Mouse (Mus musculus): Measurements from ENCODE around the gene Hivep3. TPM values are rescaled to one million over a fixed set of nuclear protein-coding genes. Genes with fewer than 3 reads are reported as not detected.

Hivep3 gene
- total and polyA plus RNA-seq, 3 experiments: 14.4 to 32.3 (median 21.2) TPM

GRCm38 (mm10) chr4:120096935-120097334 lies 363.4 kb downstream of the Hivep3 start:
- H3K79me2 ChIP-seq (replicated peaks; ENCODE audit: control insufficient read depth, extremely low read depth, insufficient read depth, poor library complexity, severe bottlenecking): no peaks in the 10 kb centered on the region
- in situ Hi-C loops (cut with MboI; ENCODE audit: low pct_ligation_motif_present, low pct_unique_long_range_greater_than_20kb, low sequenced_read_pairs) (no loop called here), dilution Hi-C loops (cut with MboI; ENCODE audit: extremely low pct_ligation_motif_present, extremely low pct_unique_long_range_greater_than_20kb, low sequenced_read_pairs) (no loop called here)
- no peaks in the 10 kb centered on the region for H3K9me3 ChIP-seq (replicated peaks; ENCODE audit: low read length)
- H3K27ac ChIP-seq (ENCODE audit: insufficient read depth, low read depth): no peak overlapping the region
- no peak overlapping the region for H3K4me2 ChIP-seq (ENCODE audit: insufficient read depth, low read depth, poor library complexity, severe bottlenecking)
- peaks cover 62 to 94% of the 10 kb centered on the region in 2 experiments for H3K36me3 ChIP-seq (replicated peaks in 1 of 2; ENCODE audit: control insufficient read depth in 1 of 2, insufficient read depth in 1 of 2, low read length in 1 of 2)
- H3K9ac ChIP-seq (ENCODE audit: insufficient read depth, low read depth): no peak overlapping the region
- TF ChIP-seq MAZ (IDR thresholded peaks at IDR 0.05; ENCODE audit: low read depth, low read length) (no peak), TCF12 (IDR thresholded peaks at IDR 0.05; ENCODE audit: low read depth, low read length) (no peak), USF1 (IDR thresholded peaks at IDR 0.05; ENCODE audit: low read depth, low read length) (no peak), RCOR1 (conservative IDR thresholded peaks at IDR 0.05; ENCODE audit: low read depth, low read length) (no peak), CHD1 (IDR thresholded peaks at IDR 0.05; ENCODE audit: low read depth, low read length) (no peak), ELF1 (IDR thresholded peaks at IDR 0.05; ENCODE audit: low read depth, low read length) (no peak), CHD2 (IDR thresholded peaks at IDR 0.05; ENCODE audit: low read length) (no peak), CTCF (conservative IDR thresholded peaks at IDR 0.05 in 1 of 2, IDR thresholded peaks at IDR 0.05 in 1 of 2; ENCODE audit: low read depth in 2 of 2, low read length in 2 of 2) (no peak), HCFC1 (IDR thresholded peaks at IDR 0.05; ENCODE audit: low read depth, low read length) (no peak), POLR2AphosphoS2 (IDR thresholded peaks at IDR 0.05; ENCODE audit: low read depth, low read length) (no peak), GABPA (IDR thresholded peaks at IDR 0.05; ENCODE audit: insufficient replicate concordance, low read depth, low read length) (no peak)
- H3K27me3 ChIP-seq (replicated peaks): no peaks in the 10 kb centered on the region
- no peak for DNase-seq (ENCODE audit: extremely low read depth)
- no peak overlapping the region for H3K4me3 ChIP-seq (replicated peaks in 1 of 3; ENCODE audit: low read depth in 2 of 3, low read length in 2 of 3, poor library complexity in 1 of 3)
- no peaks in the 10 kb centered on the region for H3K4me1 ChIP-seq (ENCODE audit: control insufficient read depth in 1 of 2, insufficient read depth in 2 of 2)

DNA sequence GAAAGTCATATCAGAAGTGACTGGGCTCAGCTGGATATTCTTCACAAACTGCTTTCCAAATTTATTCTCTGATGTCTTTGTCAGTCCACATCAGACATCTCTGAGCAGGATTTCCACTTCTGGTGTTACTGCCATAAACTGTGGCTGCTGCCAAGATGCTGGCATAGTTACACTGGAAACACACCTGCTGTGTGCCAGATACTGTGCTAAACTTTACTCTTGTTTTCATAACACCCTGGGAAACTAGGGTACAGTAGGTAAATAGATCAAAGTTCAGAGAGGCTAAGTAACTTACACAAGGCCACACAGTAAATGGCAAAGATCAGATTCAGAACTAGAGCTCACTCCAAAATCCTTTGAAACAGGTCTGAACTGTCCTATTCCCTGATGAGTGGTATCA lies 367.6 kb downstream of the Hivep3 start:
- dilution Hi-C loops (cut with MboI; ENCODE audit: extremely low pct_ligation_motif_present, extremely low pct_unique_long_range_greater_than_20kb, low sequenced_read_pairs): no loop called here
- peaks cover 61 to 94% of the 10 kb centered on the region in 2 experiments for H3K36me3 ChIP-seq (replicated peaks in 1 of 2; ENCODE audit: control insufficient read depth in 1 of 2, insufficient read depth in 1 of 2, low read length in 1 of 2)
- H3K4me1 ChIP-seq (ENCODE audit: control insufficient read depth in 1 of 2, insufficient read depth in 2 of 2): peaks cover 0 to 6% of the 10 kb centered on the region in 2 experiments; a peak in 1 of 4 replicates
- DNase-seq (ENCODE audit: extremely low read depth): no peak
- H3K79me2 ChIP-seq (replicated peaks; ENCODE audit: control insufficient read depth, extremely low read depth, insufficient read depth, poor library complexity, severe bottlenecking): no peaks in the 10 kb centered on the region
- H3K9me3 ChIP-seq (replicated peaks; ENCODE audit: low read length): no peaks in the 10 kb centered on the region
- in situ Hi-C loops (cut with MboI; ENCODE audit: low pct_ligation_motif_present, low pct_unique_long_range_greater_than_20kb, low sequenced_read_pairs): no loop called here
- TF ChIP-seq MAZ (IDR thresholded peaks at IDR 0.05; ENCODE audit: low read depth, low read length) (no peak), NRF1 (IDR thresholded peaks at IDR 0.05; ENCODE audit: low read depth, low read length) (no peak), HCFC1 (IDR thresholded peaks at IDR 0.05; ENCODE audit: low read depth, low read length) (no peak), ZMIZ1 (IDR thresholded peaks at IDR 0.05; ENCODE audit: low read depth, low read length) (no peak), RAD21 (IDR thresholded peaks at IDR 0.05; ENCODE audit: low read depth, low read length) (no peak), MAFK (IDR thresholded peaks at IDR 0.05; ENCODE audit: insufficient replicate concordance, low read length) (no peak), KAT2A (IDR thresholded peaks at IDR 0.05; ENCODE audit: insufficient replicate concordance, low read length) (no peak), MAX (IDR thresholded peaks at IDR 0.05; ENCODE audit: low read length) (no peak), NELFE (IDR thresholded peaks at IDR 0.05; ENCODE audit: low read depth, low read length) (no peak), ZC3H11A (IDR thresholded peaks at IDR 0.05; ENCODE audit: low read depth, low read length) (no peak), ZKSCAN1 (IDR thresholded peaks at IDR 0.05; ENCODE audit: borderline replicate concordance, low read depth, low read length) (no peak), SIN3A (IDR thresholded peaks at IDR 0.05; ENCODE audit: low read length) (no peak), CHD1 (IDR thresholded peaks at IDR 0.05; ENCODE audit: low read depth, low read length) (no peak), BHLHE40 (IDR thresholded peaks at IDR 0.05; ENCODE audit: low read depth, low read length) (no peak), ELF1 (IDR thresholded peaks at IDR 0.05; ENCODE audit: low read depth, low read length) (no peak)
- no peaks in the 10 kb centered on the region for H3K27me3 ChIP-seq (replicated peaks)
- no peak overlapping the region for H3K9ac ChIP-seq (ENCODE audit: insufficient read depth, low read depth)
- no peak overlapping the region for H3K4me2 ChIP-seq (ENCODE audit: insufficient read depth, low read depth, poor library complexity, severe bottlenecking)
- no peak overlapping the region for H3K4me3 ChIP-seq (replicated peaks in 1 of 3; ENCODE audit: low read depth in 2 of 3, low read length in 2 of 3, poor library complexity in 1 of 3)
- no peak overlapping the region for H3K27ac ChIP-seq (ENCODE audit: insufficient read depth, low read depth)
